Comparison of ENCODE assay signal across 7 mouse cellular contexts in the genomic region with DNA sequence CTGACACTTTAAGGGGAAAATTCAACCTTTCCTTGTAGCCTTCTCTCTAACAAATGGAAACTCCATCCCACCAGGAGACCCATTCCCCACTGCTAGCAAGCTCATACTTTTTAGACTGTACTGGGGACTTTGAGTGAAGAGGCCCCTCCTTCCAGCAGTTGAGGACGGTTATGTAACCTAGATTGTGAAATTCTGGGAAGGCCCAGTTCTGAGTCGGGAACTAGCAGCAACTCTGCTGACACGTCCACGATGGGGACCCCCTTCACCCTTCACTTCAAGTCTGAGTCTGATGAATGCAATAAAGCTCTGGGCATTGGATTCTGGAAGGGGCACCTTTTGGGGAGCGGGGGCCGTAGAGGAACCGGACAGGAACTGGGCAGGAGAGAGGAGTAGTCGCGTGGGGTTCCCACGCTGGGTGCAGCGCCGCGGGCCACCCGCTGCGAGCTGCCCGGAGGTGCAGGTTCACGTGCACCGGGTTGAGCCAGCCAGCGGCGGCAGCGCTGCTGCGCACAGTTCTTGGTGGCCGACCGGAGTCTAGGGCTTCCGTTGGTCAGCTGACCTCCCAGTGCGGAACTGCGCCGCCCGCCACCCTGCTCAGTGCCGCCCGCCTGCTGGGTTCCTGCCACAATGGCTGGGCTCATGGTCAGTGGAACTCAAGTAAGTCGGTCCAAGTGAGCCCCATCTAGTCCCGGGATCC. TPM values are rescaled to one million over a fixed set of nuclear protein-coding genes. Genes with fewer than 3 reads are reported as not detected.
DNase-seq lines count a peak whose midpoint lies in the region; ATAC-seq lines count a peak whose summit lies in the region.

A gene (plus strand): TSS at position 461 of the 697 bp plus-strand sequence.

- H3K27ac ChIP-seq in embryonic facial prominence, embryonic 13.5 days, result no peak within 1 kb of the TSS
- no peak within 1 kb of the TSS for H3K27ac ChIP-seq in heart, embryonic 11.5 days (ENCODE audit: low read depth, low read length)
- 0 out of 2 replicates have a peak within 1 kb of the TSS, but pooled peaks have one; percentile 6 for H3K27ac ChIP-seq in kidney, embryonic 15.5 days
- H3K27ac ChIP-seq in liver, embryonic 12.5 days, result 0 out of 2 replicates have a peak within 1 kb of the TSS, but pooled peaks have one; percentile 29

- peak; percentile 62; the same call in 1 of the 2 replicates for ATAC-seq in embryonic facial prominence, embryonic 13.5 days (ENCODE audit: insufficient number of reproducible peaks, insufficient read depth, low FRiP score, low TSS enrichment, low read depth)
- ATAC-seq in heart, embryonic 11.5 days (replicated peaks; ENCODE audit: insufficient number of reproducible peaks, low FRiP score, low TSS enrichment), result peak; percentile 81
- ATAC-seq in kidney, embryonic 15.5 days (replicated peaks; ENCODE audit: low FRiP score), result peak; percentile 91
- ATAC-seq in liver, embryonic 12.5 days, result peak; percentile 82

- WGBS in embryonic facial prominence, embryonic 13.5 days, result 4% methylated on average over 33 of the region's 33 CpGs
- WGBS in heart, embryonic 11.5 days (ENCODE audit: insufficient replicate concordance), result 4% methylated on average over 33 of the region's 33 CpGs
- WGBS in kidney, embryonic 15.5 days, result 2% methylated on average over 33 of the region's 33 CpGs
- WGBS in liver, embryonic 12.5 days (ENCODE audit: insufficient replicate concordance), result 2% methylated on average over 33 of the region's 33 CpGs

- H3K4me1 ChIP-seq in embryonic facial prominence, embryonic 13.5 days, result peaks cover 11% of the 10 kb centered on the region; the same call in 1 of the 2 replicates
- H3K4me1 ChIP-seq in heart, embryonic 11.5 days (ENCODE audit: control insufficient read depth, insufficient read depth, low read length), result peaks cover 10% of the 10 kb centered on the region
- peaks cover 30% of the 10 kb centered on the region for H3K4me1 ChIP-seq in kidney, embryonic 15.5 days
- peaks cover 21% of the 10 kb centered on the region for H3K4me1 ChIP-seq in liver, embryonic 12.5 days

- H3K4me2 ChIP-seq in embryonic facial prominence, embryonic 13.5 days, result peak within 1 kb of the TSS; percentile 78
- H3K4me2 ChIP-seq in heart, embryonic 11.5 days, result peak within 1 kb of the TSS; percentile 94
- H3K4me2 ChIP-seq in kidney, embryonic 15.5 days, result peak within 1 kb of the TSS; percentile 88
- H3K4me2 ChIP-seq in liver, embryonic 12.5 days, result peak within 1 kb of the TSS; percentile 81

- peak; percentile 87 to 91 for DNase-seq in adrenal gland, postnatal 36 days
- peak; percentile 67 to 79 for DNase-seq in monocyte, adult 2 months (ENCODE audit: low read depth in 1 of 2, low spot score in 2 of 2)
- peak; percentile 57 to 63 for DNase-seq in spleen, postnatal 36 days (ENCODE audit: low spot score in 2 of 2)

- H3K9ac ChIP-seq in embryonic facial prominence, embryonic 13.5 days, result peak within 1 kb of the TSS; percentile 67
- peak within 1 kb of the TSS; percentile 63 for H3K9ac ChIP-seq in heart, embryonic 11.5 days (ENCODE audit: low read depth, low read length)
- peak within 1 kb of the TSS; percentile 50 for H3K9ac ChIP-seq in kidney, embryonic 15.5 days
- peak within 1 kb of the TSS; percentile 63 for H3K9ac ChIP-seq in liver, embryonic 12.5 days

- peaks cover 34% of the 10 kb centered on the region for H3K27me3 ChIP-seq in embryonic facial prominence, embryonic 13.5 days
- peaks cover 17% of the 10 kb centered on the region for H3K27me3 ChIP-seq in heart, embryonic 11.5 days (ENCODE audit: control insufficient read depth, insufficient read depth, low read length)
- H3K27me3 ChIP-seq in kidney, embryonic 15.5 days, result peaks cover 14% of the 10 kb centered on the region; the same call in 1 of the 2 replicates
- peaks cover 26% of the 10 kb centered on the region; the same call in 1 of the 2 replicates for H3K27me3 ChIP-seq in liver, embryonic 12.5 days (replicated peaks)

- no peaks in the 10 kb centered on the region for H3K36me3 ChIP-seq in embryonic facial prominence, embryonic 13.5 days
- H3K36me3 ChIP-seq in heart, embryonic 11.5 days (ENCODE audit: control insufficient read depth, insufficient read depth, low read length), result no peaks in the 10 kb centered on the region
- H3K36me3 ChIP-seq in kidney, embryonic 15.5 days, result no peaks in the 10 kb centered on the region
- no peaks in the 10 kb centered on the region for H3K36me3 ChIP-seq in liver, embryonic 12.5 days

- peak within 1 kb of the TSS; percentile 42 for H3K4me3 ChIP-seq in embryonic facial prominence, embryonic 13.5 days
- H3K4me3 ChIP-seq in heart, embryonic 11.5 days (ENCODE audit: low read depth, low read length), result peak within 1 kb of the TSS; percentile 46
- peak within 1 kb of the TSS; percentile 46 for H3K4me3 ChIP-seq in kidney, embryonic 15.5 days (replicated peaks)
- peak within 1 kb of the TSS; percentile 58 for H3K4me3 ChIP-seq in liver, embryonic 12.5 days

- no peaks in the 10 kb centered on the region for H3K9me3 ChIP-seq in embryonic facial prominence, embryonic 13.5 days
- no peaks in the 10 kb centered on the region for H3K9me3 ChIP-seq in heart, embryonic 11.5 days (replicated peaks; ENCODE audit: control insufficient read depth, low read length)
- H3K9me3 ChIP-seq in kidney, embryonic 15.5 days (replicated peaks), result no peaks in the 10 kb centered on the region
- no peaks in the 10 kb centered on the region for H3K9me3 ChIP-seq in liver, embryonic 12.5 days (replicated peaks)

RNA-seq across cellular contexts. Expression of the gene that starts here (rescaled TPM):
- total RNA-seq in adrenal gland, postnatal 36 days (2021), result 1 to 10 TPM; 5.2 to 7.2 TPM
- polyA plus RNA-seq in embryonic facial prominence, embryonic 13.5 days (2015; fragmentation: Nextera tagmentation; extraction: Ambion mirVana), result 0.52 and 1.2 TPM in 2 replicates
- polyA plus RNA-seq in heart, embryonic 11.5 days (2014; fragmentation: Nextera tagmentation; extraction: Ambion mirVana), result 0.23 and 0.70 TPM in 2 replicates
- 0.90 and 1.1 TPM in 2 replicates for polyA plus RNA-seq in kidney, embryonic 15.5 days (2015; fragmentation: Nextera tagmentation; extraction: Ambion mirVana)
- polyA plus RNA-seq in liver, embryonic 12.5 days (2016; fragmentation: Nextera tagmentation; extraction: Ambion mirVana), result 0.23 and 0.49 TPM in 2 replicates

Comparison
In these comparisons a context has a peak if more than half of its experiments do, and no peak if none do; other contexts are left out.
1. Peak in ATAC-seq, H3K4me3 ChIP-seq, H3K9ac ChIP-seq and H3K4me2 ChIP-seq in heart, embryonic 11.5 days; RNA of the gene not detected or under 1 TPM.
2. Peak in ATAC-seq, H3K4me3 ChIP-seq, H3K27ac ChIP-seq, H3K9ac ChIP-seq and H3K4me2 ChIP-seq in liver, embryonic 12.5 days; RNA of the gene not detected or under 1 TPM.